Mouse (Mus musculus): ENCODE measurements at regions not wholly inside any gene's neighbourhood (a gene's known extent, or its start where the extent isn't known, plus 50 kb on each side); places are given as distances from the start of the nearest gene placed in this dataset.

- H3K4me2 ChIP-seq, result no peak overlapping the region
- no peak for ATAC-seq (ENCODE audit: insufficient read depth, low FRiP score, low read depth)
- no peak overlapping the region for H3K9ac ChIP-seq
- H3K27ac ChIP-seq, result no peak overlapping the region
- no peaks in the 10 kb centered on the region for H3K9me3 ChIP-seq
- 83% methylated on average over 1 of the region's 1 CpGs for WGBS
- H3K4me3 ChIP-seq (replicated peaks), result no peak overlapping the region
- H3K36me3 ChIP-seq, result no peaks in the 10 kb centered on the region
- H3K4me1 ChIP-seq, result no peaks in the 10 kb centered on the region
- no peaks in the 10 kb centered on the region for H3K27me3 ChIP-seq (replicated peaks)
Observed at GRCm38 (mm10) chr8:86393835-86394234, 186.7 kb downstream of the Abcc12 start.

GRCm38 (mm10) chr8:86393374-86393773 lies 187.1 kb downstream of the Abcc12 start:
- WGBS, result 88% methylated on average over 2 of the region's 2 CpGs
- Histone ChIP-seq H3K9me3 (no peaks in the 10 kb centered on the region), H3K27ac (no peak overlapping the region), H3K4me1 (no peaks in the 10 kb centered on the region), H3K4me2 (no peak overlapping the region), H3K4me3 (replicated peaks) (no peak overlapping the region), H3K9ac (no peak overlapping the region), H3K27me3 (replicated peaks) (no peaks in the 10 kb centered on the region), H3K36me3 (no peaks in the 10 kb centered on the region)
- no peak for ATAC-seq (ENCODE audit: insufficient read depth, low FRiP score, low read depth)

GRCm38 (mm10) chr8:86390715-86391114 lies 189.8 kb downstream of the Abcc12 start:
- no peak overlapping the region for H3K9ac ChIP-seq
- no peak overlapping the region for H3K4me3 ChIP-seq (replicated peaks)
- no peaks in the 10 kb centered on the region for H3K36me3 ChIP-seq
- no peaks in the 10 kb centered on the region for H3K4me1 ChIP-seq
- WGBS, result 88% methylated on average over 8 of the region's 8 CpGs
- no peaks in the 10 kb centered on the region for H3K27me3 ChIP-seq (replicated peaks)
- no peak overlapping the region for H3K4me2 ChIP-seq
- no peak overlapping the region for H3K27ac ChIP-seq
- H3K9me3 ChIP-seq, result no peaks in the 10 kb centered on the region
- no peak for ATAC-seq (ENCODE audit: insufficient read depth, low FRiP score, low read depth)

GRCm38 (mm10) chr8:86389690-86390671 lies 190.5 kb downstream of the Abcc12 start:
- no peaks in the 10 kb centered on the region for H3K36me3 ChIP-seq
- peak; percentile 43; the same call in 1 of the 2 replicates for ATAC-seq (ENCODE audit: insufficient read depth, low FRiP score, low read depth)
- no peaks in the 10 kb centered on the region for H3K4me1 ChIP-seq
- no peak overlapping the region for H3K27ac ChIP-seq
- 36% methylated on average over 3 of the region's 3 CpGs for WGBS
- H3K9ac ChIP-seq, result no peak overlapping the region
- no peaks in the 10 kb centered on the region for H3K27me3 ChIP-seq (replicated peaks)
- H3K4me3 ChIP-seq (replicated peaks), result no peak overlapping the region
- H3K4me2 ChIP-seq, result no peak overlapping the region
- H3K9me3 ChIP-seq, result no peaks in the 10 kb centered on the region

GRCm38 (mm10) chr8:86385236-86385635 lies 195.2 kb downstream of the Abcc12 start:
- no peaks in the 10 kb centered on the region for H3K4me1 ChIP-seq
- no peak overlapping the region for H3K9ac ChIP-seq
- no peaks in the 10 kb centered on the region for H3K27me3 ChIP-seq (replicated peaks)
- no peaks in the 10 kb centered on the region for H3K36me3 ChIP-seq
- no peak overlapping the region for H3K4me3 ChIP-seq (replicated peaks)
- no peak for ATAC-seq (ENCODE audit: insufficient read depth, low FRiP score, low read depth)
- WGBS, result 84% methylated on average over 7 of the region's 7 CpGs
- no peak overlapping the region for H3K4me2 ChIP-seq
- H3K27ac ChIP-seq, result no peak overlapping the region
- H3K9me3 ChIP-seq, result no peaks in the 10 kb centered on the region

GRCm38 (mm10) chr8:86381977-86382376 lies 198.5 kb downstream of the Abcc12 start:
- no peaks in the 10 kb centered on the region for H3K9me3 ChIP-seq
- WGBS, result 74% methylated on average over 10 of the region's 10 CpGs
- H3K36me3 ChIP-seq, result no peaks in the 10 kb centered on the region
- no peak overlapping the region for H3K27ac ChIP-seq
- no peak for ATAC-seq (ENCODE audit: insufficient read depth, low FRiP score, low read depth)
- H3K27me3 ChIP-seq (replicated peaks), result no peaks in the 10 kb centered on the region
- no peak overlapping the region for H3K4me2 ChIP-seq
- H3K9ac ChIP-seq, result no peak overlapping the region
- no peaks in the 10 kb centered on the region for H3K4me1 ChIP-seq
- no peak overlapping the region for H3K4me3 ChIP-seq (replicated peaks)

GRCm38 (mm10) chr8:86368062-86368461 lies 212.4 kb downstream of the Abcc12 start:
- no peak overlapping the region for H3K27ac ChIP-seq
- H3K27me3 ChIP-seq (replicated peaks), result no peaks in the 10 kb centered on the region
- H3K4me3 ChIP-seq (replicated peaks), result no peak overlapping the region
- no peaks in the 10 kb centered on the region for H3K4me1 ChIP-seq
- no peak overlapping the region for H3K4me2 ChIP-seq
- H3K9ac ChIP-seq, result no peak overlapping the region
- 76% methylated on average over 5 of the region's 5 CpGs for WGBS
- no peak for ATAC-seq (ENCODE audit: insufficient read depth, low FRiP score, low read depth)
- H3K9me3 ChIP-seq, result no peaks in the 10 kb centered on the region
- H3K36me3 ChIP-seq, result no peaks in the 10 kb centered on the region

GRCm38 (mm10) chr8:86366636-86367035 lies 213.8 kb downstream of the Abcc12 start:
- 91% methylated on average over 4 of the region's 4 CpGs for WGBS
- no peak overlapping the region for H3K27ac ChIP-seq
- H3K4me3 ChIP-seq (replicated peaks), result no peak overlapping the region
- H3K36me3 ChIP-seq, result no peaks in the 10 kb centered on the region
- H3K27me3 ChIP-seq (replicated peaks), result no peaks in the 10 kb centered on the region
- ATAC-seq (ENCODE audit: insufficient read depth, low FRiP score, low read depth), result no peak
- H3K4me1 ChIP-seq, result no peaks in the 10 kb centered on the region
- no peak overlapping the region for H3K4me2 ChIP-seq
- no peaks in the 10 kb centered on the region for H3K9me3 ChIP-seq
- H3K9ac ChIP-seq, result no peak overlapping the region

GRCm38 (mm10) chr8:86365726-86366125 lies 214.8 kb downstream of the Abcc12 start:
- no peak overlapping the region for H3K4me3 ChIP-seq (replicated peaks)
- no peak for ATAC-seq (ENCODE audit: insufficient read depth, low FRiP score, low read depth)
- no peaks in the 10 kb centered on the region for H3K27me3 ChIP-seq (replicated peaks)
- no peaks in the 10 kb centered on the region for H3K9me3 ChIP-seq
- no peak overlapping the region for H3K27ac ChIP-seq
- H3K9ac ChIP-seq, result no peak overlapping the region
- WGBS, result 73% methylated on average over 5 of the region's 5 CpGs
- no peaks in the 10 kb centered on the region for H3K36me3 ChIP-seq
- no peaks in the 10 kb centered on the region for H3K4me1 ChIP-seq
- no peak overlapping the region for H3K4me2 ChIP-seq

- Histone ChIP-seq H3K27me3 (replicated peaks) (no peaks in the 10 kb centered on the region), H3K27ac (no peak overlapping the region), H3K4me2 (no peak overlapping the region), H3K4me1 (no peaks in the 10 kb centered on the region), H3K4me3 (replicated peaks) (no peak overlapping the region), H3K9ac (no peak overlapping the region), H3K9me3 (no peaks in the 10 kb centered on the region), H3K36me3 (no peaks in the 10 kb centered on the region)
- ATAC-seq (ENCODE audit: insufficient read depth, low FRiP score, low read depth), result no peak
- WGBS, result 54% methylated on average over 2 of the region's 2 CpGs
Observed at GRCm38 (mm10) chr8:86364898-86365297, 215.6 kb downstream of the Abcc12 start.

GRCm38 (mm10) chr8:86360283-86360682 lies 220.2 kb downstream of the Abcc12 start:
- no peaks in the 10 kb centered on the region for H3K27me3 ChIP-seq (replicated peaks)
- no peak overlapping the region for H3K9ac ChIP-seq
- no peak for ATAC-seq (ENCODE audit: insufficient read depth, low FRiP score, low read depth)
- H3K9me3 ChIP-seq, result no peaks in the 10 kb centered on the region
- no peak overlapping the region for H3K4me2 ChIP-seq
- no peak overlapping the region for H3K4me3 ChIP-seq (replicated peaks)
- H3K4me1 ChIP-seq, result no peaks in the 10 kb centered on the region
- no peak overlapping the region for H3K27ac ChIP-seq
- H3K36me3 ChIP-seq, result no peaks in the 10 kb centered on the region
- WGBS, result 48% methylated on average over 2 of the region's 2 CpGs

GRCm38 (mm10) chr8:86359518-86359917 lies 221.0 kb downstream of the Abcc12 start:
- 9% methylated on average over 3 of the region's 3 CpGs for WGBS
- ATAC-seq (ENCODE audit: insufficient read depth, low FRiP score, low read depth), result peak; percentile 31; the same call in 1 of the 2 replicates
- Histone ChIP-seq H3K9me3 (no peaks in the 10 kb centered on the region), H3K4me3 (replicated peaks) (no peak overlapping the region), H3K4me2 (no peak overlapping the region), H3K36me3 (no peaks in the 10 kb centered on the region), H3K27ac (no peak overlapping the region), H3K4me1 (no peaks in the 10 kb centered on the region), H3K27me3 (replicated peaks) (no peaks in the 10 kb centered on the region), H3K9ac (no peak overlapping the region)

All from stomach, embryonic 15.5 days (tissue).